Mouse (Mus musculus): ENCODE data around the gene Ly6g5c. TPM values are rescaled to one million over a fixed set of nuclear protein-coding genes. Genes with fewer than 3 reads are reported as not detected.

The Ly6g5c gene
- total and polyA plus RNA-seq, 3 experiments: not detected

DNA sequence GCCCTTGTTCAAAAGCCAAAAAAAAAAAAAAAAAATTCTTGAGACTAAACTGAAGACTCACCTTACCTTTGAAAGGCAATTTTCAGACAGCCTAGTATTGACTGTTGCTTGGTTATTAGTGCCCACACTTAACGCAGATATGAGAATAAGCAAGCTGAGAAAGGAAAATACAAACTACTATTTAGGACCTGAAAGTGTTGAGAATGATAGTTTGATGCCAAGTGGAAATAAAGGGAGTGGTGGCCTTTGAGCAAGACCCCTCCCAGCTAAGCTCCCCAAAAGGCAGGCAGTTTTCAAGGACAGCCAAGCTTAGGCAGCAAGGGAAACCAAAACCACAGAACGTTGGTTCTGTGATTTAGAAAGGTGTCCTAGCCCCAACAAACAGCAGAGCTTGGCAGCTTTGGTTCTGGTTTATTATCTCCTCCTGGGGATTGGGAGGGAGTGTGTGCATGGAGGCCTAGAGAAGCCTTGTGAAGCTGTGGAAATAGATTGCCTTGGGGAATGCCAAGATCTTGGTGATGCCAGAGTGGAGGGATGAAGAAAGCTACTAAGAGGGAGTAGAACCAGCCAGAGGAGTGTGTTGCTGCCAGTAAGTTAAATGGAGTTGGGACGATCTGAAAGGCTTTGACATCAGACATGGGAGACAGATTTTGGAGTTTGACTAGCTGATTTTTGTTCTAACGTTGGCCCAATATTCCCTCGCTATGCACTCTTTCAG lies 40.0 kb downstream of the Ly6g5c start:
- H3K36me3 ChIP-seq (replicated peaks in 1 of 2; ENCODE audit: control insufficient read depth in 1 of 2, insufficient read depth in 1 of 2, low read length in 1 of 2): peaks cover 86 to 92% of the 10 kb centered on the region in 2 experiments
- dilution Hi-C loops (cut with MboI; ENCODE audit: extremely low pct_ligation_motif_present, extremely low pct_unique_long_range_greater_than_20kb, low sequenced_read_pairs) (no loop called here), in situ Hi-C loops (cut with MboI; ENCODE audit: low pct_ligation_motif_present, low pct_unique_long_range_greater_than_20kb, low sequenced_read_pairs) (no loop called here)
- H3K79me2 ChIP-seq (replicated peaks; ENCODE audit: control insufficient read depth, extremely low read depth, insufficient read depth, poor library complexity, severe bottlenecking): no peaks in the 10 kb centered on the region; the same call in 1 of the 2 replicates
- DNase-seq (ENCODE audit: extremely low read depth): no peak
- H3K4me3 ChIP-seq (replicated peaks in 1 of 3; ENCODE audit: low read depth in 2 of 3, low read length in 2 of 3, poor library complexity in 1 of 3): no peak overlapping the region
- no peaks in the 10 kb centered on the region for H3K27me3 ChIP-seq (replicated peaks)
- peak; percentile 93; the same call in 1 of the 2 replicates for TF ChIP-seq POLR2AphosphoS2 (IDR thresholded peaks at IDR 0.05; ENCODE audit: low read depth, low read length)
- TF ChIP-seq POLR2A (IDR thresholded peaks at IDR 0.05; ENCODE audit: low read depth, low read length): 0 out of 2 replicates have a peak, but pooled peaks have one; percentile 42
- TF ChIP-seq USF2 (conservative IDR thresholded peaks at IDR 0.05; ENCODE audit: low read depth, low read length): no peak
- peaks cover 4% of the 10 kb centered on the region for H3K9me3 ChIP-seq (replicated peaks; ENCODE audit: low read length)
- no peak overlapping the region for H3K9ac ChIP-seq (ENCODE audit: insufficient read depth, low read depth)
- no peak overlapping the region for H3K4me2 ChIP-seq (ENCODE audit: insufficient read depth, low read depth, poor library complexity, severe bottlenecking)
- no peaks in the 10 kb centered on the region for H3K4me1 ChIP-seq (ENCODE audit: control insufficient read depth in 1 of 2, insufficient read depth in 2 of 2)
- H3K27ac ChIP-seq (ENCODE audit: insufficient read depth, low read depth): no peak overlapping the region

DNA sequence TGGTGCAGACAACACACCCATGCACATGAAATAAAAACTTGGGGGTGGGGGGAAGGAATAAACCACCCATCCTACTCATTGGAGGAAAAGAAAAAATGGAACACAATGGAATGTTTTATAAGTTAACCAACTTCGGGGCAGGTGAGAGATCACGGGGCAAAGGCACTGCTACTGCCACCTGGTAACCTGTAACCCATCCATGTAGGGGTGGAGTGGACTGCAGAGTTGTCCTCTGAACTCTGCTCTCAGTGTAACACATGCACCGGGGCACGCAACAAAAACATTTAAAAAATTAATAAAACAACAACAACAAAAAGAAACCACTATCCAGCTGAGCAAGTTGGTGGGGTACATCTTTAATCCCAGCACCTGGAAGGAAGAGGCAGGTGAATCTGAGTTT lies 44.0 kb downstream of the Ly6g5c start:
- dilution Hi-C loops (cut with MboI; ENCODE audit: extremely low pct_ligation_motif_present, extremely low pct_unique_long_range_greater_than_20kb, low sequenced_read_pairs) (no loop called here), in situ Hi-C loops (cut with MboI; ENCODE audit: low pct_ligation_motif_present, low pct_unique_long_range_greater_than_20kb, low sequenced_read_pairs) (no loop called here)
- Histone ChIP-seq H3K4me1 (ENCODE audit: control insufficient read depth in 1 of 2, insufficient read depth in 2 of 2) (no peaks in the 10 kb centered on the region), H3K79me2 (replicated peaks; ENCODE audit: control insufficient read depth, extremely low read depth, insufficient read depth, poor library complexity, severe bottlenecking) (peaks cover 5% of the 10 kb centered on the region), H3K9me3 (replicated peaks; ENCODE audit: low read length) (no peaks in the 10 kb centered on the region), H3K9ac (ENCODE audit: insufficient read depth, low read depth) (no peak overlapping the region), H3K27me3 (replicated peaks) (no peaks in the 10 kb centered on the region), H3K27ac (ENCODE audit: insufficient read depth, low read depth) (no peak overlapping the region), H3K4me3 (replicated peaks in 1 of 3; ENCODE audit: low read depth in 2 of 3, low read length in 2 of 3, poor library complexity in 1 of 3) (no peak overlapping the region), H3K4me2 (ENCODE audit: insufficient read depth, low read depth, poor library complexity, severe bottlenecking) (no peak overlapping the region), H3K36me3 (replicated peaks in 1 of 2; ENCODE audit: control insufficient read depth in 1 of 2, insufficient read depth in 1 of 2, low read length in 1 of 2) (peaks cover 89 to 93% of the 10 kb centered on the region in 2 experiments)
- DNase-seq (ENCODE audit: extremely low read depth): no peak
- TF ChIP-seq EP300 (IDR thresholded peaks at IDR 0.05; ENCODE audit: low read length) (no peak), USF1 (IDR thresholded peaks at IDR 0.05; ENCODE audit: low read depth, low read length) (no peak)

DNA sequence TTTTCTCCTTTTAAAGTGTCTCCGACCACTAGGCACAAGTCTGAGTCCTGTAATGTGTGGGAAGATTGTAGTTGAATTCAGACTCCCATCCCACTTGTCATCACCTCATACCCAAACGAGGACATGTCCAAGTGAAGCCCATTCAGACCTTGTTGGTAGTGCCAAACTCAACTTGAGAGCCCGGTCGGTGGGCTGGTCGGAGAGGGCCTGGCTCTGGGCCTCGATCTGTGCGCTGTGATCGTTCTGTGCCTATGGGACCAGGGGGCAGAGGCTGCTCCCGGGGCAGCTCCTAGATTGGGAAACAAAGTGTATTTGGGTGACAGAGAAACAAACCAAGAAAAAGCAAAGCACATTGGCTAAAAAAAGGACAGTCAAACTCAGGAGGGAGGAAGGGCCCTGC lies 45.0 kb downstream of the Ly6g5c start:
- H3K79me2 ChIP-seq (replicated peaks; ENCODE audit: control insufficient read depth, extremely low read depth, insufficient read depth, poor library complexity, severe bottlenecking): peaks cover 5% of the 10 kb centered on the region
- H3K9me3 ChIP-seq (replicated peaks; ENCODE audit: low read length): no peaks in the 10 kb centered on the region
- H3K36me3 ChIP-seq (replicated peaks in 1 of 2; ENCODE audit: control insufficient read depth in 1 of 2, insufficient read depth in 1 of 2, low read length in 1 of 2): peaks cover 90 to 93% of the 10 kb centered on the region in 2 experiments
- in situ Hi-C loops (cut with MboI; ENCODE audit: low pct_ligation_motif_present, low pct_unique_long_range_greater_than_20kb, low sequenced_read_pairs): no loop called here
- no peak for DNase-seq (ENCODE audit: extremely low read depth)
- H3K27me3 ChIP-seq (replicated peaks): no peaks in the 10 kb centered on the region
- dilution Hi-C loops (cut with MboI; ENCODE audit: extremely low pct_ligation_motif_present, extremely low pct_unique_long_range_greater_than_20kb, low sequenced_read_pairs): no loop called here
- H3K4me1 ChIP-seq (ENCODE audit: control insufficient read depth in 1 of 2, insufficient read depth in 2 of 2): no peaks in the 10 kb centered on the region
- TF ChIP-seq MAZ (IDR thresholded peaks at IDR 0.05; ENCODE audit: low read depth, low read length): no peak
- TF ChIP-seq SIN3A (IDR thresholded peaks at IDR 0.05; ENCODE audit: low read length): no peak
- TF ChIP-seq TCF12 (IDR thresholded peaks at IDR 0.05; ENCODE audit: low read depth, low read length): no peak
- TF ChIP-seq JUND (conservative IDR thresholded peaks at IDR 0.05; ENCODE audit: low read depth, low read length): no peak
- TF ChIP-seq ZC3H11A (IDR thresholded peaks at IDR 0.05; ENCODE audit: low read depth, low read length): no peak
- no peak for TF ChIP-seq CHD2 (IDR thresholded peaks at IDR 0.05; ENCODE audit: low read length)
- TF ChIP-seq ZMIZ1 (IDR thresholded peaks at IDR 0.05; ENCODE audit: low read depth, low read length): no peak
- no peak for TF ChIP-seq JUN (IDR thresholded peaks at IDR 0.05; ENCODE audit: insufficient read depth, low read depth, low read length)
- TF ChIP-seq USF2 (conservative IDR thresholded peaks at IDR 0.05; ENCODE audit: low read depth, low read length): no peak
- no peak overlapping the region for H3K9ac ChIP-seq (ENCODE audit: insufficient read depth, low read depth)
- H3K4me2 ChIP-seq (ENCODE audit: insufficient read depth, low read depth, poor library complexity, severe bottlenecking): no peak overlapping the region
- H3K27ac ChIP-seq (ENCODE audit: insufficient read depth, low read depth): no peak overlapping the region
- no peak overlapping the region for H3K4me3 ChIP-seq (replicated peaks in 1 of 3; ENCODE audit: low read depth in 2 of 3, low read length in 2 of 3, poor library complexity in 1 of 3)
